Mouse (Mus musculus): ENCODE results near the gene Hrnr.

DNA sequence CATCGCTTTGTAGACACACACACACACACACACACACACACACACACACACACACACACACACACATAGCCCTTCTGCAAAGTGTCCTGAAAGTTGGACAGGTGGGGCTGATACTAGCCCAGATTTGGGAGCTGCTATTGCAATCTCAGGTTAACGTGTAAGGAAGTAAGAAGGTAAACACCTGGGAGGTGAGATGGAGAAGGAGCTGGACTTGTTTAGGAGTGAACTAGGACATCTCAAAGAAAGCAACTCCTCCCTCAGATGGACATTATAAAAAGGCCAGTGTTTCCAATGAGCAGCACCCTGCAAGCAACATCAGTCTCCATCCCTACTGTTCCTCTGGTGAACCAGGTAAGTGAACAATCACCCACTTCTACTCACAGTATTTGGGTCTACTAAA is at the start of gene Hrnr:
- TF ChIP-seq CTCF (IDR thresholded peaks at IDR 0.05; ENCODE audit: control insufficient read depth, insufficient read depth, low read length) (no peak), POLR2A (IDR thresholded peaks at IDR 0.05; ENCODE audit: borderline replicate concordance, control insufficient read depth, low read depth, low read length) (no peak)
